In genomic region chrX:74413377-74413776, GRCm38 (mm10) we compare ENCODE assay signal across 1 mouse cellular context.
TF ChIP-seq lines count a peak whose summit lies in the region.

No protein-coding gene starts in this region.

TF ChIP-seq in CH12.LX, 34 proteins besides CTCF, POLR2A, EP300 and RAD21:
- peak; percentile 74 for TF ChIP-seq SIN3A (IDR thresholded peaks at IDR 0.05; ENCODE audit: low read length)
- no peak for TF ChIP-seq UBTF (IDR thresholded peaks at IDR 0.05; ENCODE audit: low read depth, low read length)
- TF ChIP-seq MEF2A (IDR thresholded peaks at IDR 0.05; ENCODE audit: borderline replicate concordance, low read depth, low read length) = 0 out of 2 replicates have a peak, but pooled peaks have one; percentile 45
- peak; percentile 73 for TF ChIP-seq IRF4 (IDR thresholded peaks at IDR 0.05; ENCODE audit: low read depth, low read length)
- 0 out of 2 replicates have a peak, but pooled peaks have one; percentile 35 for TF ChIP-seq NELFE (IDR thresholded peaks at IDR 0.05; ENCODE audit: low read depth, low read length)
- TF ChIP-seq MAZ (IDR thresholded peaks at IDR 0.05; ENCODE audit: low read depth, low read length) = peak; percentile 79; the same call in 1 of the 2 replicates
- TF ChIP-seq SMC3 (IDR thresholded peaks at IDR 0.05; ENCODE audit: low read depth, low read length) = peak; percentile 87
- TF ChIP-seq MAFK (IDR thresholded peaks at IDR 0.05; ENCODE audit: insufficient replicate concordance, low read length) = no peak
- TF ChIP-seq ZKSCAN1 (IDR thresholded peaks at IDR 0.05; ENCODE audit: borderline replicate concordance, low read depth, low read length) = no peak
- TF ChIP-seq MYC (IDR thresholded peaks at IDR 0.05; ENCODE audit: low read depth, low read length) = peak; percentile 55; the same call in 1 of the 2 replicates
- no peak for TF ChIP-seq RCOR1 (conservative IDR thresholded peaks at IDR 0.05; ENCODE audit: low read depth, low read length)
- no peak for TF ChIP-seq HCFC1 (IDR thresholded peaks at IDR 0.05; ENCODE audit: low read depth, low read length)
- no peak for TF ChIP-seq BHLHE40 (IDR thresholded peaks at IDR 0.05; ENCODE audit: low read depth, low read length)
- TF ChIP-seq CHD2 (IDR thresholded peaks at IDR 0.05; ENCODE audit: low read length) = peak; percentile 74
- peak; percentile 56; the same call in 1 of the 2 replicates for TF ChIP-seq MXI1 (IDR thresholded peaks at IDR 0.05; ENCODE audit: low read depth, low read length)
- TF ChIP-seq ZNF384 (IDR thresholded peaks at IDR 0.05; ENCODE audit: low read depth, low read length) = peak; percentile 50; the same call in 1 of the 2 replicates
- TF ChIP-seq ZC3H11A (IDR thresholded peaks at IDR 0.05; ENCODE audit: low read depth, low read length) = peak; percentile 79
- TF ChIP-seq KAT2A (IDR thresholded peaks at IDR 0.05; ENCODE audit: insufficient replicate concordance, low read length) = no peak
- TF ChIP-seq ZMIZ1 (IDR thresholded peaks at IDR 0.05; ENCODE audit: low read depth, low read length) = no peak
